Mouse (Mus musculus): ENCODE measurements around the gene 1700113H08Rik. TPM values are rescaled to one million over a fixed set of nuclear protein-coding genes. Genes with fewer than 3 reads are reported as not detected.

The 1700113H08Rik gene
- polyA plus RNA-seq, 1 experiment from 2014 or later = not detected

DNA sequence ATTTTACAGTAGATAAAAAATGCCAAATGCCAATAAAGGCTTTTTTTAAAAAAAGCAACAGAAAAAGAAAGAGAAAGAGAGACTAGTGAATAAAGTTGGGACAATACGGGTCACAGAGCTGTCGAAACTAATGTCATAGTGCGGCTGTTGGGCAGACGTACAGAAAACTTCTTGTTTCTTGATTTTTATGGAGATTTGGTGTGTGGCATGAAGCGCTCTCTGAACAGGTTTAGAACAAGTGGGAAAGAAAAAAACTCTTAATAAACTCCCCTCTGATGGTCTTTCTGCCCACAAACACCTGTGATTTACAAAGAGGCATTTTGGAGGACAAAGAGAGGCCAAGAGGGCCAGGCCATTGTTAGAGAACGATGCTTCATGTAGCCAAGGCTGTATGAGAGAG, 1.6 kb downstream of the 1700113H08Rik start:
- no peaks in the 10 kb centered on the region for H3K36me3 ChIP-seq

DNA sequence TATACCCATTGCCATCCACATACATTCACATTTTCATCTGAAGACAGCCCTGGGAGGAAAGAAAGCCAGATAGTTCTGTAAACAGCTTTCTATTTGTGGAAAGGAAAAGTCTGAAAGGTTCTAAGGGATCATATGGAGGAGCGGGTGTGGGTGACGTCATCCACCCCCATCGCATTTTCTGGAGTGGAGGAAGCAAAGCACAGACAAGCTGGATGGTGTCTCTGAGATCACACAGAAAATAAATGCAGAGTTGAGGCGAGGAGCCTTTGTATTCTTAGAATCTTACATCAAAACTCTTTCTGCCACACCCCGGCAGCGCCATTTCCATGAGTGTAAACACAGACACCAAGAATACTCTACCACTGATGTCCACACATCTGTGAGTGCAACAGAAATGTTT, 26.4 kb downstream of the 1700113H08Rik start:
- no peak overlapping the region for H3K4me3 ChIP-seq (replicated peaks)
- no peaks in the 10 kb centered on the region for H3K4me1 ChIP-seq (replicated peaks)
- no peaks in the 10 kb centered on the region for H3K9me3 ChIP-seq (replicated peaks)
- no peaks in the 10 kb centered on the region for H3K27me3 ChIP-seq
- no peak overlapping the region for H3K27ac ChIP-seq
- H3K4me2 ChIP-seq = no peak overlapping the region
- no peaks in the 10 kb centered on the region for H3K36me3 ChIP-seq
- ATAC-seq (ENCODE audit: low read depth) (no peak), DNase-seq (no peak)
- WGBS (ENCODE audit: insufficient replicate concordance) = 72% methylated on average over 6 of the region's 6 CpGs
- H3K9ac ChIP-seq = no peak overlapping the region

More for the DNA sequence above, 1.6 kb downstream of the 1700113H08Rik start:
- Histone ChIP-seq H3K4me3 (replicated peaks) (no peak overlapping the region), H3K9ac (no peak overlapping the region), H3K4me2 (no peak overlapping the region), H3K27ac (no peak overlapping the region), H3K27me3 (peaks cover 4% of the 10 kb centered on the region; the same call in 1 of the 2 replicates), H3K9me3 (replicated peaks) (no peaks in the 10 kb centered on the region), H3K4me1 (replicated peaks) (0 out of 2 replicates have a peak, but pooled peaks cover 4% of the 10 kb centered on the region)
- no peak for DNase-seq
- ATAC-seq (ENCODE audit: low read depth) = no peak
- 75% methylated on average over 6 of the region's 6 CpGs for WGBS (ENCODE audit: insufficient replicate concordance)

- WGBS (ENCODE audit: insufficient replicate concordance) = 61% methylated on average over 5 of the region's 5 CpGs
- no peaks in the 10 kb centered on the region for H3K27me3 ChIP-seq
- H3K27ac ChIP-seq = no peak overlapping the region
- no peak for ATAC-seq (ENCODE audit: low read depth)
- no peak overlapping the region for H3K9ac ChIP-seq
- H3K4me1 ChIP-seq (replicated peaks) = no peaks in the 10 kb centered on the region
- H3K4me2 ChIP-seq = no peak overlapping the region
- H3K9me3 ChIP-seq (replicated peaks) = no peaks in the 10 kb centered on the region
- no peak overlapping the region for H3K4me3 ChIP-seq (replicated peaks)
- H3K36me3 ChIP-seq = no peaks in the 10 kb centered on the region
- DNase-seq = no peak
These were observed 29.8 kb downstream of the 1700113H08Rik start for GRCm38 (mm10) chr10:87087646-87088045.

- H3K27ac ChIP-seq = no peak overlapping the region
- H3K9me3 ChIP-seq (replicated peaks) = no peaks in the 10 kb centered on the region
- no peak for DNase-seq
- no peak overlapping the region for H3K9ac ChIP-seq
- no peaks in the 10 kb centered on the region for H3K36me3 ChIP-seq
- H3K4me1 ChIP-seq (replicated peaks) = no peaks in the 10 kb centered on the region
- no peak overlapping the region for H3K4me3 ChIP-seq (replicated peaks)
- ATAC-seq (ENCODE audit: low read depth) = no peak
- no peaks in the 10 kb centered on the region for H3K27me3 ChIP-seq
- H3K4me2 ChIP-seq = no peak overlapping the region
These were observed 36.4 kb downstream of the 1700113H08Rik start for GRCm38 (mm10) chr10:87094249-87094648.

DNA sequence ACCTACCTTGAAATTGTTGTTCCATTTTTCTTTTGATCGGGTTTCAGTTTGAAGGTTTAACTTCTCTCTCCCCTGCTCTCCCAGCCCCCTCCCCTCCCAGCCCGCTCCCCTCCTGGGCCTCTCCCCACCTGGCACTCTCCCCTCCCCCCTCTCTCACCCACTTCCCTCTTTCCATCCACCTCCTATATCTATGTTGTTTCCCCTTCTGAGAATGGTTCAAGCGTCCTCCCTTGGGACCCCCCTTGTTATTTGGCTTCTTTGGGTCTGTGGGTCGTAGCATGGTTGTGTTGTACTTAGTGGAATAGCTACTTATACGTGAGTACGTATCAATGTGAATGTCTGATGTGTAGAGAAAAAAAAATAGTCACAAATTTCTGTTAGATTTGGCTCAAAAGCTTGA, 40.9 kb downstream of the 1700113H08Rik start:
- Histone ChIP-seq H3K36me3 (no peaks in the 10 kb centered on the region), H3K27ac (no peak overlapping the region), H3K9ac (no peak overlapping the region), H3K4me2 (no peak overlapping the region), H3K27me3 (no peaks in the 10 kb centered on the region), H3K4me1 (replicated peaks) (no peaks in the 10 kb centered on the region), H3K4me3 (replicated peaks) (no peak overlapping the region), H3K9me3 (replicated peaks) (no peaks in the 10 kb centered on the region)
- no peak for DNase-seq
- ATAC-seq (ENCODE audit: low read depth) = no peak
- WGBS (ENCODE audit: insufficient replicate concordance) = 41% methylated on average over 6 of the region's 6 CpGs

DNA sequence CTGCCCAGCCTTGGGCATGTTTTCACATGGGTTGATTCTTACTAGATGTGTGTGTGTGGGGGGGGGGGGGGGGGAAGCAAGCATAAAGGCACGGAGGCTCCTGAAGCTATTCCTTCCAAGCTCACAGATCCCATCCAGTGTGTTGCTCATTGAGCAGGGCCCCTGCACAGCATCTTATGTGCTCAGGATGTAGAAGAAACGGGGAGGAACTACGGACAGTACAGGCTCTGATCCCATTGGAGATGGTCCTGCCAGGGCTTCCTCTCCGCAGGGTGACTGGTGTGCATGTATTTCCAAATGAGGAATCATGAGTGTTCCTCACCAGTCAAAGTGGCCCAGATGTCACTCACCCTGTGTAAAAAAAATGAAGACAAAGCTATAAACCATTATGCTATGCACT, 42.8 kb downstream of the 1700113H08Rik start:
- Histone ChIP-seq H3K4me2 (no peak overlapping the region), H3K27ac (no peak overlapping the region), H3K4me1 (replicated peaks) (no peaks in the 10 kb centered on the region), H3K4me3 (replicated peaks) (no peak overlapping the region), H3K27me3 (no peaks in the 10 kb centered on the region), H3K9ac (no peak overlapping the region), H3K36me3 (no peaks in the 10 kb centered on the region), H3K9me3 (replicated peaks) (no peaks in the 10 kb centered on the region)
- 66% methylated on average over 4 of the region's 4 CpGs for WGBS (ENCODE audit: insufficient replicate concordance)
- no peak for DNase-seq
- ATAC-seq (ENCODE audit: low read depth) = no peak

GRCm38 (mm10) chr10:87101265-87101950, 43.6 kb downstream of the 1700113H08Rik start:
- ATAC-seq (ENCODE audit: low read depth) (no peak), DNase-seq (no peak)
- Histone ChIP-seq H3K4me2 (no peak overlapping the region), H3K27ac (no peak overlapping the region), H3K9me3 (replicated peaks) (no peaks in the 10 kb centered on the region), H3K4me3 (replicated peaks) (no peak overlapping the region), H3K27me3 (no peaks in the 10 kb centered on the region), H3K36me3 (no peaks in the 10 kb centered on the region), H3K4me1 (replicated peaks) (no peaks in the 10 kb centered on the region), H3K9ac (no peak overlapping the region)
- WGBS (ENCODE audit: insufficient replicate concordance) = 55% methylated on average over 9 of the region's 9 CpGs

DNA sequence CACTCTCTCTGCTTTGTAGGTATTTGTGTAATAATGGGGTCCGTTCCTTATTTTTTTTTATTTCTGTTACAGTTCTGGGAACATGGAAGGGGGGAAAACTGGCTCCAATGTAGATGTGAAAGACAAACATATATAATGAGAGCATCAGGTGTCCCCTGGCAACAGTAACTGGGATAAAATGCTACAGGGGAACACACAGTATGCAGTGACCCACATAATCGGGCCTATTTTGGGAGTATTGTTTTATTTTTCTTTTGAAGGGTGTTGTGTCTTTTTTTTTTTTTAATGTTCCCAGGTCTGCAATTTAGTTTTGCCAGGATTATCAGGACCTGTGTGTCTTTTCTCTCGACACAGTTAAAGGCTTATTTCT, 44.1 kb downstream of the 1700113H08Rik start:
- no peaks in the 10 kb centered on the region for H3K9me3 ChIP-seq (replicated peaks)
- no peaks in the 10 kb centered on the region for H3K4me1 ChIP-seq (replicated peaks)
- no peaks in the 10 kb centered on the region for H3K27me3 ChIP-seq
- no peak overlapping the region for H3K27ac ChIP-seq
- no peaks in the 10 kb centered on the region for H3K36me3 ChIP-seq
- 42% methylated on average over 3 of the region's 3 CpGs for WGBS (ENCODE audit: insufficient replicate concordance)
- ATAC-seq (ENCODE audit: low read depth) (no peak), DNase-seq (no peak)
- no peak overlapping the region for H3K4me3 ChIP-seq (replicated peaks)
- no peak overlapping the region for H3K4me2 ChIP-seq
- no peak overlapping the region for H3K9ac ChIP-seq

DNA sequence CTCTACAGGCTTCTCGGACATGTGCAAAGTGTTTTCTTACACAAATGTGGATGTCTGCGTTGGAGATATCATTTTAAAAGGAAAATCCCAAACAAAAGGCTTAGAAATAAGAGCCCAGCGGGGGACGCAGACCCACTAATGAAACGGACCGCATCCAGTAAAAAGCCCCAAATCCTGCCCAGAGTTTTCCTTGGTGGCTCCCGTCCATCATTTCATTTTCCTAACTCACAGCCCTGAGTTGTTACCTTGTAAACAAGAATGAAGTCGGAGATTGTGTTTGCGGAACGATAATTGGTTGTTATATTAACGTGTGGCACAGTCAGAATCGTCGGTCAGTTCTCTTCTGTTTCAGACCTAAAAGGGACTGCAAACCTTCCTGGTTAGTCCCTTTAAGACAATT, 44.6 kb downstream of the 1700113H08Rik start:
- Histone ChIP-seq H3K27ac (no peak overlapping the region), H3K4me3 (replicated peaks) (no peak overlapping the region), H3K4me1 (replicated peaks) (no peaks in the 10 kb centered on the region), H3K9me3 (replicated peaks) (no peaks in the 10 kb centered on the region), H3K9ac (no peak overlapping the region), H3K27me3 (no peaks in the 10 kb centered on the region), H3K36me3 (no peaks in the 10 kb centered on the region), H3K4me2 (no peak overlapping the region)
- 79% methylated on average over 13 of the region's 13 CpGs for WGBS (ENCODE audit: insufficient replicate concordance)
- DNase-seq (no peak), ATAC-seq (ENCODE audit: low read depth) (no peak)

DNA sequence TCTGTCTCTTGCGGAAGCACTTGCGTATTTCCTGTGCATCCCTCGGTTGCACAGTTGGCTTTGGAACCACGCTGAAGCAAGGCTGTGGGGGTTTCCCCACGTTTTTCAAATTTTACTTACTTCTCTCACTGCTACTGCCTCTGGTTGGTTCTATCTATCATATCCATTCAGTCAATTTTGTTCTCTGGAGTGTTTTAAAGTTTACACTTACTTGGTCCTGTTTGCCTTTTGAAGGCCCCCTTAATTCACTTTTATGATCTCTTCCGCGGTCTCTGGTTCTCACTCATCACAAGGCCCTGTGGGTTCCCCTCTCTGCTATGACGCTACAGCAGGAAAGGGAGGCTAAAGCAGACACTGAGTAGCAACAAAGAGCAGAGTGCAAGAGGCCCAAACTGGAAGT, 45.4 kb downstream of the 1700113H08Rik start:
- Histone ChIP-seq H3K36me3 (no peaks in the 10 kb centered on the region), H3K4me3 (replicated peaks) (no peak overlapping the region), H3K27ac (no peak overlapping the region), H3K9me3 (replicated peaks) (no peaks in the 10 kb centered on the region), H3K27me3 (no peaks in the 10 kb centered on the region), H3K9ac (no peak overlapping the region), H3K4me1 (replicated peaks) (no peaks in the 10 kb centered on the region), H3K4me2 (no peak overlapping the region)
- ATAC-seq (ENCODE audit: low read depth) (no peak), DNase-seq (no peak)
- WGBS (ENCODE audit: insufficient replicate concordance) = 59% methylated on average over 8 of the region's 8 CpGs

- Histone ChIP-seq H3K9ac (no peak overlapping the region), H3K36me3 (no peaks in the 10 kb centered on the region), H3K27me3 (no peaks in the 10 kb centered on the region), H3K4me1 (replicated peaks) (no peaks in the 10 kb centered on the region), H3K4me2 (no peak overlapping the region), H3K9me3 (replicated peaks) (no peaks in the 10 kb centered on the region), H3K4me3 (replicated peaks) (no peak overlapping the region), H3K27ac (no peak overlapping the region)
- no peak for DNase-seq
- 57% methylated on average over 9 of the region's 9 CpGs for WGBS (ENCODE audit: insufficient replicate concordance)
- ATAC-seq (ENCODE audit: low read depth) = no peak
These were observed 49.9 kb downstream of the 1700113H08Rik start for GRCm38 (mm10) chr10:87107565-87108297.

DNA sequence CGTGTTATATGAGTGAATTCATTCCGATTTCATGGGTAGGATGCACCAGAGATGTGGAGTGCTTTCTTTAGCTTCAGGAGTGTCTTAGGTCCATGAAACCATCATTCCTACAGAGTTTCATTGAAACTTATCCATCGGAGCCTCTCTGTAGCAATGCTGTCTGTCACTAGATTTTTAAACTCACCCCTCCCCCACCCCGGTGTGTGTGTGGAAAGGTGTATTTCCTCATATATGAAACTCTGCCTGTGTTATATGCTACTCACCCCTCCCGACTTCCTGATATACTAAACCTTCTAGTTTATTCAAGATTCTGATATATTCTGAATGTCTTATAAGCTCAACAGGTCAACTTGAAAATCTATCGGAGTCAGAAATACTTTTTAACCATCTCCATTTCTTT, 50.5 kb downstream of the 1700113H08Rik start:
- no peak for ATAC-seq (ENCODE audit: low read depth)
- 68% methylated on average over 6 of the region's 6 CpGs for WGBS (ENCODE audit: insufficient replicate concordance)
- no peaks in the 10 kb centered on the region for H3K27me3 ChIP-seq

More for the DNA sequence above, 50.5 kb downstream of the 1700113H08Rik start:
- H3K36me3 ChIP-seq = no peaks in the 10 kb centered on the region
- H3K27ac ChIP-seq = no peak overlapping the region
- no peak for DNase-seq
- no peaks in the 10 kb centered on the region for H3K4me1 ChIP-seq (replicated peaks)
- H3K9ac ChIP-seq = no peak overlapping the region
- H3K4me3 ChIP-seq (replicated peaks) = no peak overlapping the region
- H3K9me3 ChIP-seq (replicated peaks) = no peaks in the 10 kb centered on the region
- no peak overlapping the region for H3K4me2 ChIP-seq

Data from liver, embryonic 13.5 days (tissue).